Comparison of ENCODE assay signal across 8 mouse cellular contexts in genomic region chr17:24454218-24454755, GRCm38 (mm10). TPM values are rescaled to one million over a fixed set of nuclear protein-coding genes. Genes with fewer than 3 reads are reported as not detected.
DNase-seq lines count a peak whose midpoint lies in the region; ATAC-seq and TF ChIP-seq lines count a peak whose summit lies in the region.

No protein-coding gene starts in this region.

- peak overlapping the region; percentile 95 for H3K27ac ChIP-seq in gastrocnemius, adult 2 months
- H3K27ac ChIP-seq in forebrain, embryonic 12.5 days = peak overlapping the region; percentile 90
- H3K27ac ChIP-seq in liver, embryonic 14.5 days = peak overlapping the region; percentile 98

- H3K36me3 ChIP-seq in forebrain, embryonic 12.5 days (replicated peaks) = peaks cover 26% of the 10 kb centered on the region
- peaks cover 13% of the 10 kb centered on the region for H3K36me3 ChIP-seq in liver, embryonic 14.5 days (replicated peaks; ENCODE audit: control insufficient read depth, insufficient read depth, low read depth)

- no peak for TF ChIP-seq EP300 in liver, embryonic 14.5 days (IDR thresholded peaks at IDR 0.05; ENCODE audit: low read depth)

- H3K9me3 ChIP-seq in forebrain, embryonic 12.5 days = no peaks in the 10 kb centered on the region
- H3K9me3 ChIP-seq in liver, embryonic 14.5 days (ENCODE audit: control insufficient read depth, low read length) = no peaks in the 10 kb centered on the region

- ATAC-seq in forebrain, embryonic 12.5 days (ENCODE audit: low FRiP score) = no peak
- no peak for ATAC-seq in liver, embryonic 14.5 days (ENCODE audit: insufficient read depth)

- no peak for DNase-seq in gastrocnemius, adult 2 months
- no peak for DNase-seq in gastrocnemius, postnatal 4 days (ENCODE audit: low spot score in 2 of 2)
- peak; percentile 83 for DNase-seq in CD4-positive helper T cell, adult 2 months (ENCODE audit: low read depth, low spot score)
- DNase-seq in liver, embryonic 14.5 days (ENCODE audit: low read depth in 3 of 3, low spot score in 3 of 3) = no peak
- no peak for DNase-seq in embryo, embryonic 10 days (ENCODE audit: low spot score)
- DNase-seq in urinary bladder, postnatal 36 days (ENCODE audit: low spot score in 2 of 2) = no peak
- DNase-seq in kidney, postnatal 25 days = no peak

- TF ChIP-seq CTCF in gastrocnemius, adult 2 months (IDR thresholded peaks at IDR 0.05) = no peak
- no peak for TF ChIP-seq CTCF in liver, embryonic 14.5 days (IDR thresholded peaks at IDR 0.05; ENCODE audit: low read depth)

- H3K9ac ChIP-seq in forebrain, embryonic 12.5 days = peak overlapping the region; percentile 86
- H3K9ac ChIP-seq in liver, embryonic 14.5 days (replicated peaks) = peak overlapping the region; percentile 99

- WGBS in forebrain, embryonic 12.5 days = 10% methylated on average over 14 of the region's 14 CpGs
- WGBS in liver, embryonic 14.5 days (ENCODE audit: insufficient replicate concordance) = 2% methylated on average over 14 of the region's 14 CpGs

- H3K4me2 ChIP-seq in forebrain, embryonic 12.5 days = peak overlapping the region; percentile 55
- peak overlapping the region; percentile 97 for H3K4me2 ChIP-seq in liver, embryonic 14.5 days (ENCODE audit: low read depth)

- H3K27me3 ChIP-seq in forebrain, embryonic 12.5 days = no peaks in the 10 kb centered on the region
- no peaks in the 10 kb centered on the region for H3K27me3 ChIP-seq in liver, embryonic 14.5 days (ENCODE audit: control insufficient read depth, insufficient read depth, low read length)

- intact Hi-C loops in gastrocnemius, adult 2 months (cut with DNase I) = loop anchor here (2.0 to 5.0 kb wide), 2 partner anchors 17 to 37 kb away; partner anchors contain the start of genes E4f1 and Pgp

- H3K4me1 ChIP-seq in forebrain, embryonic 12.5 days = peaks cover 19% of the 10 kb centered on the region
- peaks cover 18 to 20% of the 10 kb centered on the region in 2 experiments for H3K4me1 ChIP-seq in liver, embryonic 14.5 days (replicated peaks; ENCODE audit: control insufficient read depth in 2 of 2, insufficient read depth in 2 of 2, low read length in 1 of 2)

- H3K4me3 ChIP-seq in gastrocnemius, adult 2 months = peak overlapping the region; percentile 90
- H3K4me3 ChIP-seq in forebrain, embryonic 12.5 days (replicated peaks) = peak overlapping the region; percentile 75
- peak overlapping the region; percentile 84 to 96 for H3K4me3 ChIP-seq in liver, embryonic 14.5 days (ENCODE audit: insufficient read depth in 1 of 2, low read depth in 2 of 2, low read length in 2 of 2)

RNA-seq across cellular contexts. Expression of gene Dnase1l2, which starts 11.4 kb away (rescaled TPM):
- total RNA-seq in gastrocnemius, adult 2 months (2021) = 1 to 10 TPM; 1.4 to 2.2 TPM
- total RNA-seq in gastrocnemius, postnatal 4 days (2021) = 1 to 10 TPM; 1.9 TPM
- 4.9 and 5.1 TPM in 2 replicates for polyA plus RNA-seq in forebrain, embryonic 12.5 days (2016; fragmentation: Nextera tagmentation; extraction: Ambion mirVana)
- 2.1 and 2.3 TPM in 2 replicates for polyA plus RNA-seq in liver, embryonic 14.5 days (2012; rRNA removed)
- polyA plus RNA-seq in liver, embryonic 14.5 days (2014; fragmentation: Nextera tagmentation; extraction: Ambion mirVana) = 0.14 and 0.46 TPM in 2 replicates

RNA-seq across cellular contexts. Expression of gene E4f1, which starts 15.8 kb away (rescaled TPM):
- total RNA-seq in gastrocnemius, adult 2 months (2021) = 10 to 100 TPM; 11.4 to 16.5 TPM
- total RNA-seq in gastrocnemius, postnatal 4 days (2021) = 10 to 100 TPM; 18.0 to 20.7 TPM
- 34.1 and 37.1 TPM in 2 replicates for polyA plus RNA-seq in forebrain, embryonic 12.5 days (2016; fragmentation: Nextera tagmentation; extraction: Ambion mirVana)
- 17.1 and 19.9 TPM in 2 replicates for polyA plus RNA-seq in liver, embryonic 14.5 days (2012; rRNA removed)
- polyA plus RNA-seq in liver, embryonic 14.5 days (2014; fragmentation: Nextera tagmentation; extraction: Ambion mirVana) = 4.5 and 5.0 TPM in 2 replicates

RNA-seq across cellular contexts. Expression of gene Pgp, which starts 15.9 kb away (rescaled TPM):
- total RNA-seq in gastrocnemius, adult 2 months (2021) = 10 to 100 TPM; 50.8 to 56.3 TPM
- 10 to 100 TPM; 34.6 to 37.4 TPM for total RNA-seq in gastrocnemius, postnatal 4 days (2021)
- 59.3 and 60.3 TPM in 2 replicates for polyA plus RNA-seq in forebrain, embryonic 12.5 days (2016; fragmentation: Nextera tagmentation; extraction: Ambion mirVana)
- 37.9 and 38.2 TPM in 2 replicates for polyA plus RNA-seq in liver, embryonic 14.5 days (2012; rRNA removed)
- polyA plus RNA-seq in liver, embryonic 14.5 days (2014; fragmentation: Nextera tagmentation; extraction: Ambion mirVana) = 70.4 and 76.7 TPM in 2 replicates

RNA-seq across cellular contexts. Expression of gene Bricd5, which starts 19.4 kb away (rescaled TPM):
- total RNA-seq in gastrocnemius, adult 2 months (2021) = not detected
- 1 to 10 TPM in 1 of 2 experiments, under 1 TPM in 1; 0.91 to 1.5 TPM for total RNA-seq in gastrocnemius, postnatal 4 days (2021)
- polyA plus RNA-seq in forebrain, embryonic 12.5 days (2016; fragmentation: Nextera tagmentation; extraction: Ambion mirVana) = not detected in 2 replicates
- polyA plus RNA-seq in liver, embryonic 14.5 days (2012; rRNA removed) = 0.29 and 0.30 TPM in 2 replicates
- 0.23 TPM in 1 of 2 replicates, not detected in the other for polyA plus RNA-seq in liver, embryonic 14.5 days (2014; fragmentation: Nextera tagmentation; extraction: Ambion mirVana)

RNA-seq across cellular contexts. Expression of gene Mlst8, which starts 24.6 kb away (rescaled TPM):
- total RNA-seq in gastrocnemius, adult 2 months (2021) = 10 to 100 TPM; 12.1 to 14.8 TPM
- total RNA-seq in gastrocnemius, postnatal 4 days (2021) = 10 to 100 TPM; 12.4 to 16.8 TPM
- 34.4 and 37.9 TPM in 2 replicates for polyA plus RNA-seq in forebrain, embryonic 12.5 days (2016; fragmentation: Nextera tagmentation; extraction: Ambion mirVana)
- 13.5 and 18.5 TPM in 2 replicates for polyA plus RNA-seq in liver, embryonic 14.5 days (2012; rRNA removed)
- 9.6 and 11.2 TPM in 2 replicates for polyA plus RNA-seq in liver, embryonic 14.5 days (2014; fragmentation: Nextera tagmentation; extraction: Ambion mirVana)
